Mouse (Mus musculus) embryonic facial prominence, embryonic 15.5 days (tissue): Measurements from ENCODE around the gene 1110059E24Rik. TPM values are rescaled to one million over a fixed set of nuclear protein-coding genes. Genes with fewer than 3 reads are reported as not detected.

Source experiments
- ATAC-seq: fragments of 200-750 bp; cut with Nextera tagmentation; 2 replicates; pipeline ENCODE4 v1.8.0; 2017; ENCODE audit warnings: low read depth, moderate TSS enrichment; ENCODE audit not compliant: insufficient number of reproducible peaks, low FRiP score, low TSS enrichment
- H3K27ac ChIP-seq: fragments of 300-500 bp; sonication (generic); replicated peaks from 2 replicates; pipeline ENCODE4 v1.5.1; 2015; ENCODE audit warnings: mild to moderate bottlenecking, inconsistent platforms
- H3K27me3 ChIP-seq: fragments of 300-500 bp; sonication (generic); 2 replicates; pipeline ENCODE4 v1.6.1; 2015; ENCODE audit warnings: inconsistent platforms
- H3K36me3 ChIP-seq: fragments of 300-500 bp; sonication (generic); 2 replicates; pipeline ENCODE4 v1.6.1; 2015; ENCODE audit warnings: mild to moderate bottlenecking, inconsistent platforms
- H3K4me1 ChIP-seq: fragments of 300-500 bp; sonication (generic); 2 replicates; pipeline ENCODE4 v1.6.1; 2015; ENCODE audit warnings: inconsistent platforms
- H3K4me2 ChIP-seq: fragments of 300-500 bp; sonication (generic); replicated peaks from 2 replicates; pipeline ENCODE4 v1.6.1; 2015; ENCODE audit warnings: mild to moderate bottlenecking, inconsistent platforms
- H3K4me3 ChIP-seq: fragments of 300-500 bp; sonication (generic); replicated peaks from 2 replicates; pipeline ENCODE4 v1.5.1; 2015; ENCODE audit warnings: mild to moderate bottlenecking, inconsistent platforms
- H3K9ac ChIP-seq: fragments of 300-500 bp; sonication (generic); 2 replicates; pipeline ENCODE4 v1.6.1; 2015; ENCODE audit warnings: inconsistent platforms
- H3K9me3 ChIP-seq: fragments of 300-500 bp; sonication (generic); replicated peaks from 2 replicates; pipeline ENCODE4 v1.6.1; 2016; ENCODE audit warnings: inconsistent platforms
- WGBS: fragments of 180-500 bp; shearing (Covaris S2); methylation state at CpG from one replicate; pipeline ENCODE4 v1.1.7; 2015; 5-methylcytosine and 5-hydroxymethylcytosine counted together
- polyA plus RNA-seq: library from polyadenylated mRNA; unstranded; fragments of >200 nt; fragmentation: Nextera tagmentation; extraction: Ambion mirVana; gene quantifications from 2 replicates; pipeline ENCODE4 v1.2.1, GENCODE M21; 2015

1110059E24Rik gene
- polyA plus RNA-seq, 1 experiment from 2014 or later: 46.4 TPM

DNA sequence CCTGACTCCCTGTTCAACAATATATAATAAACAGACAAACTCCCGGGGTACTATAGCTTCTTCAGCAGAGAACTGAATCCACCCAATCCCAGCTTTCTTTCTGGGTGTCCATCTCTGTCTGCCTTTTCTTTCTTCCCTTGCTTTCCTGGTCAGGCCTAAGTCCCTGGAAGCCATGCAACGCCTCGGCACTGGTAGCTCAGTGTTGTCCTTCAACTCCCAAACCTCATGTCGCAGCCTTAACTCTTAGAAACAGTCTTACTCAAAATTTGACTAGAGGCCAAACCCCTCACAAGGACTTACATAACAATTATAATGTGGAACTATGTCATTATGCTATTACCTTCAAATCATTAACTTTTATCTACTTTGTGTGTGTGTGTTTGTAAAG is 28.6 kb downstream of the 1110059E24Rik start:
- ATAC-seq: no peak
- Histone ChIP-seq H3K4me3 (no peak overlapping the region), H3K36me3 (no peaks in the 10 kb centered on the region)

DNA sequence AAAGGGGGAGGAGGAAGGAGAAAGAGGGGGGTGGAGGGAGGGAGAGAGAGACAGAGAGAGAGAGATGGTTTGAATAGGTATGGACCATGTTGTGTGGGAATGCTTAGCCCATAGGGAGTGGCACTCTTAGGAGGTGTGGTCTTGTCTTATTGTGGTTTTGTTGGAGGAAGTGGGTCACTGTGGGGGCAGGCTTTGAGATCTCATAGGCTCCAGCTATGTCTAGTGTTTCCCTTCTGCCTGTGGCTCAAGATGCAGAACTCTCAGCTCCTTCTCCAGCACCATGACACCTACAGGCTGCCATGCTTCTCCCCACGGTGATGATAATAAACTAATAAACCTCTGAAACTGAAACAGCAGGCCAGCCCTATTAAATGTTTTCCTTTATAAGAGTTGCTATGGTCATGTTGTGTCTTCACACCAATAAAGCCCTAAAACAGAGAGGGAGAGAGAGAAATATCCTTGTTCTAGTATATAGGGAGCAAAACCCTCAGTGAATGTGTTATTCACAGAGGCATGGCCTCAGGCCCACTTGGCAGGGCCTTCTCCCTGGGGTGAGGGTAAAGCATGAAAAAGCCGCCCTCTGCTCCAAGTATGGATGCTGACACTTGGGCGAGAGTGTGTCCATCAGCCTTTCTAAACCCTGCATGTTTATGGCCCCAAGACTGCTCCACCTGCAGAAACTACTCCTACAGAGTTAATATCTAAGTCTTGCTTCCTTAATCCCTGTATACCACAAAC is 29.2 kb downstream of the 1110059E24Rik start:
- Histone ChIP-seq H3K27ac (no peak overlapping the region), H3K4me1 (no peaks in the 10 kb centered on the region), H3K9ac (no peak overlapping the region), H3K36me3 (no peaks in the 10 kb centered on the region), H3K4me3 (no peak overlapping the region), H3K27me3 (no peaks in the 10 kb centered on the region), H3K9me3 (no peaks in the 10 kb centered on the region), H3K4me2 (no peak overlapping the region)
- no peak for ATAC-seq
- 81% methylated on average over 3 of the region's 3 CpGs for WGBS

More for the DNA sequence above, 28.6 kb downstream of the 1110059E24Rik start:
- no peaks in the 10 kb centered on the region for H3K9me3 ChIP-seq
- H3K4me2 ChIP-seq: no peak overlapping the region
- H3K27ac ChIP-seq: no peak overlapping the region
- no peaks in the 10 kb centered on the region for H3K27me3 ChIP-seq
- 87% methylated on average over 4 of the region's 4 CpGs for WGBS
- H3K9ac ChIP-seq: no peak overlapping the region
- H3K4me1 ChIP-seq: no peaks in the 10 kb centered on the region

DNA sequence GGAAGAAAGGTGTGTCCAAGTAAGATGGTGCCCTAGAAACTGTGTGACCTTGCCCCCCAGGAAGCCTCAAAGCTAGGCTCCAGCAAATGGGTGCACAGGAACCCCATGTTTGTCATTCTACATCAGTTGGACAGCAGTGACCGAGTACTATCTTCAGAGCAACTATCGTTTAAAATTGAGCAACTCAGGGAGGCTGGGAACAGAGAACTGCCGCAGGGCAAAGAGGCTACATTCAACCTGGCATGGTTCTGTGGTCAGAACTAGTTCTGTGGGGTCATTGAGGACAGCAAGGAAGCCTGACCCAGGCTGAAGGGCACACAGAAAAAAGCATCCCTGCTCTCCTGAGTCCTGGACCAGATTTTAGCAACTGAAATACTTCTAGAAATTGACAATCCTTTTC is 37.0 kb downstream of the 1110059E24Rik start:
- no peaks in the 10 kb centered on the region for H3K9me3 ChIP-seq
- ATAC-seq: no peak
- WGBS: 90% methylated on average over 3 of the region's 3 CpGs
- H3K4me3 ChIP-seq: no peak overlapping the region
- no peaks in the 10 kb centered on the region for H3K4me1 ChIP-seq
- H3K36me3 ChIP-seq: peaks cover 4% of the 10 kb centered on the region; the same call in 1 of the 2 replicates
- H3K9ac ChIP-seq: no peak overlapping the region
- no peak overlapping the region for H3K4me2 ChIP-seq
- no peak overlapping the region for H3K27ac ChIP-seq
- H3K27me3 ChIP-seq: no peaks in the 10 kb centered on the region

DNA sequence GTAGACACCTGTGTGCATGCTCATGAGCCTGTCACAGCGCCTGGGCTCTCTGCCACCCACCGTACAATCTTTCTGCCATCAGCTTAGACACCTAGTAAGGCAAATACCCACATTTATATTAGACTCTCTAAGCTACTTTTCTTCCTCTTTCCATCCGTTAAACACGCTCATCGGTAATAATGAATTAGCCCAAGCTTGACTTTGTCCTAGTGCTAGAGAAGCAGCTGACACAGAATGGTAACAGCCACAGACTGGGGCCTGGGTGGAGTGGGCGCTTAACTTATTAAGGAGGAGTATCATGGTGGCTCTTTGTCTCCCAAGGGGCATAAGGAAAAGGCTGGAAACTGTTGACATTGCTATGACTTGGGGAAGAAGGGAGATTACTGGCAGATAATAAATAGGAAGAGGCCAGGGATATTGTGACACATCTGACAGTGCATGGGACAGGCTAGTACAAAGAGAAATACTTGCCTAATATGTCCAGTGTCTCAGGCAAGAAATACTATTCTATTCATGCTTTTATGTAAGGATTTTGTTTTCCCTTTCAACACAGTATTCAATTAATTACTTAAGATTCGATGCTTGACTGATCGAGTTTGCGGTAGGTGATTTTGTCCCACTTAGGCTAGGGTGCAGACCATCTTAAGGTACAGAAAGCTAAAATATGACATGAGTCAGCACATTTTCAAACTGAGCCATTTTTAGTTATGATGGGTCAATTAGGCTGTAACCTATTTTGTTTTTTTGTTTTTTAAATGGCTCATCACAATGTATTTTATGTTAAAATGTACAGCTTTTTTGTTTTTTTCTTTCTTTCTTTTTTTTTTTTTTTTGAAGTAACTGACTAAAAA is 40.8 kb downstream of the 1110059E24Rik start:
- Histone ChIP-seq H3K9me3 (no peaks in the 10 kb centered on the region), H3K36me3 (no peaks in the 10 kb centered on the region), H3K27me3 (no peaks in the 10 kb centered on the region), H3K4me3 (no peak overlapping the region), H3K27ac (no peak overlapping the region), H3K9ac (no peak overlapping the region), H3K4me2 (no peak overlapping the region), H3K4me1 (no peaks in the 10 kb centered on the region)
- no peak for ATAC-seq
- WGBS: 87% methylated on average over 9 of the region's 9 CpGs

DNA sequence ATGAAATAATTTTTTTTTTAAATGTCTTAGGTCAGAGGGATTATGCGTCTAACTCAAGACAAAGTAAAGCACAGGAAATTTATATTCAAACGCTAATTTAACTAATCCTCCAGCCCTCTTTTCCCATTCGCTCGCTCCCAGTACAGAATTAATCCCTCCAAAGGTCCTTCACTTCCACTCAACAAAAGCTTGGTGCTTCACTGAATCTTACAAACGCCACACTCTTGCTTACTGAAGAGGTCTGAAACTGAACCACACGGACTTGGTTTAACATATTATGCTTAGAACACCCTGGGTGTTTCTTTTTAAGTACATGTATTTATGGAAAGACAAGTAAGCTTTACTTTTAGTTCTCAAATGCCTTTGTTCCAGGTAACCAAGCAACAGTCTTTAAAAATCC is 41.5 kb downstream of the 1110059E24Rik start:
- H3K9ac ChIP-seq: no peak overlapping the region
- no peaks in the 10 kb centered on the region for H3K27me3 ChIP-seq
- no peaks in the 10 kb centered on the region for H3K4me1 ChIP-seq
- H3K27ac ChIP-seq: no peak overlapping the region
- H3K4me3 ChIP-seq: no peak overlapping the region
- no peaks in the 10 kb centered on the region for H3K9me3 ChIP-seq
- ATAC-seq: no peak
- 50% methylated on average over 6 of the region's 6 CpGs for WGBS
- H3K36me3 ChIP-seq: no peaks in the 10 kb centered on the region
- H3K4me2 ChIP-seq: no peak overlapping the region

DNA sequence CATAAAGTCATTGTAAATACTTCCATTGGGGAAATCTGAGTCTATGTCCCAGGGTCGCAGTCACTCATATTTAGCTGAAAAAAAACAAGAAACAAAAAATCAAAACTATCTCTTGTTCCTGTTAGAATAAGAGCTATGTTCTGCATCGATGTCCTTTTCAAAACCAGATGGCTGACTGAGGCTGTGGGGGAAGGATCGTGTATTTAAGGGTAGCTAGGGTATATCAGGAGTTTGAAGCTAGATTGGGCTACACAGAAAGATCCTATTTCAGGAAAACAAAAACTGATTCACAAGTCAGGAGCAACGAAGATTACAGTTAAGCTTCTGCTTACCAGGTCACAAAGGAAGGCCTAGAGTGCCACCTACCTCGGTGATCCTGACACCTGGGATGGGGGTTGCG is 42.5 kb downstream of the 1110059E24Rik start:
- no peaks in the 10 kb centered on the region for H3K9me3 ChIP-seq
- no peak overlapping the region for H3K4me3 ChIP-seq
- H3K9ac ChIP-seq: no peak overlapping the region
- no peaks in the 10 kb centered on the region for H3K27me3 ChIP-seq
- no peak for ATAC-seq
- no peaks in the 10 kb centered on the region for H3K36me3 ChIP-seq
- no peaks in the 10 kb centered on the region for H3K4me1 ChIP-seq
- H3K4me2 ChIP-seq: no peak overlapping the region
- no peak overlapping the region for H3K27ac ChIP-seq
- WGBS: 59% methylated on average over 6 of the region's 6 CpGs

DNA sequence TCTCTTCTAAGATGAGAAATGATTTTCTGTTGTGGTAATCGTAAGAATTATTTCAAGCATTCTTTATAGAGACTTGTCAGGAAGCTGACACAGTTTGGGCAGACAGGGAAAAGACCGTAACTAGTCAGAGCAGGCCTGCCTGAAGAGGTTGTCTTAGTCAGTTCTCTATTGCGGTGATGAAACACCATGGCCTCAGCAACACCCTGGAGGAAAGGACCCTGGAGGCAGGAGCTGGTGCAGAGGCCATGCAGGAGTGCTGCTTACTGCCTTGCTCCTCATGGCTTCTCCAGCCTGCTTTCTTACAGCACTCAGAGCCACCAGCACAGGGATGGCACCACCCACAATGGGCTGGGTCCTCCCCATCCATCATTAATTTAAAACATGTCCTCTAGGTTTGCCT is 47.5 kb downstream of the 1110059E24Rik start:
- Histone ChIP-seq H3K9ac (no peak overlapping the region), H3K36me3 (no peaks in the 10 kb centered on the region), H3K27ac (no peak overlapping the region), H3K4me2 (no peak overlapping the region), H3K27me3 (no peaks in the 10 kb centered on the region), H3K4me1 (no peaks in the 10 kb centered on the region), H3K4me3 (no peak overlapping the region), H3K9me3 (no peaks in the 10 kb centered on the region)
- ATAC-seq: no peak
- WGBS: 69% methylated on average over 3 of the region's 3 CpGs

DNA sequence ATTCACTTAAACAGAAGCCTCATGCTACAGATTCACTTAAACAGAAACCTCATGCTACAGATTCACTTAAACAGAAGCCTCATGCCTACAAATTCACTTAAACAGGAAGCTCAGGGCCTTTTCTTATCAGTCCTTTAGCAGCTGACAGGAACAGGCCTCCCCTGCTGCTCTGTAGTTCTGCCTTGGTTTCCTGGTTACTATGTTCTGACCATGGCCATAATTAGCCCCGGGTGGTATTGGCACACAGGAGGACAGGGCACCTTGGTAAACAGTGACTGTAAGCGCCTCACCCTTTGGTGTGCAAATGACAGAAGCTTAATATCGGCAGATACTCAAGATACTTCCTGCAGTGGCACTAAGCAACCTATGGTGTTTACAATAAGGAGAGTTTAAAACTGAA is 48.9 kb downstream of the 1110059E24Rik start:
- Histone ChIP-seq H3K36me3 (no peaks in the 10 kb centered on the region), H3K4me2 (no peak overlapping the region), H3K4me1 (peaks cover 9% of the 10 kb centered on the region; the same call in 1 of the 2 replicates), H3K4me3 (no peak overlapping the region), H3K9me3 (no peaks in the 10 kb centered on the region), H3K9ac (no peak overlapping the region), H3K27me3 (no peaks in the 10 kb centered on the region), H3K27ac (no peak overlapping the region)
- no peak for ATAC-seq
- 70% methylated on average over 3 of the region's 3 CpGs for WGBS

DNA sequence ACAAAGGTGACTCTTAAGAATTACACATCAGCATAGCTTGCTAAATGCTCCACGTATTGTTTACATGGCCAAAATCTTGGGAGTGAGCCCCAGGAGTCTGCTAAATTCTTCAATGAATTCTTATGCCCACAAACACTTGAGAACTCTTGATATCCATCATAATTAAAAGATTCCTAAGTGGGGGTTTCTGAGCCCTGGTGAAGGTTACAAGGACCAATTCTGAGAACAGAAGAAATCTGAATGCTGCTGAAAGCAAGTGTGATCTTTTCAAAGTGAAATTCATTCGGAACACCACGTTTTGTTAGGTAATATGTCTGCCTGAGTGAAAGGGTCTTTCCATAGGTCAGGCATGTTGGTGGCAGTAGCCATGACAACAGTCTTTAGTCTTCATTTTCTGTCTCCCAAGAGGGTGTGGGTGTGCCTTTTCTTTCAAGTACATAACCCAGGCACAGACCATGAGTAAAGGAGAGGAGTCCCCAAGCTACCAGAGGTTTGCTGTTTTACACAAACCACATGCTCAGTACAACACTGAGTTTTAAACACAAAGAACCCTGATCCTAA is 51.2 kb downstream of the 1110059E24Rik start:
- no peak overlapping the region for H3K9ac ChIP-seq
- 47% methylated on average over 3 of the region's 3 CpGs for WGBS
- ATAC-seq: no peak

DNA sequence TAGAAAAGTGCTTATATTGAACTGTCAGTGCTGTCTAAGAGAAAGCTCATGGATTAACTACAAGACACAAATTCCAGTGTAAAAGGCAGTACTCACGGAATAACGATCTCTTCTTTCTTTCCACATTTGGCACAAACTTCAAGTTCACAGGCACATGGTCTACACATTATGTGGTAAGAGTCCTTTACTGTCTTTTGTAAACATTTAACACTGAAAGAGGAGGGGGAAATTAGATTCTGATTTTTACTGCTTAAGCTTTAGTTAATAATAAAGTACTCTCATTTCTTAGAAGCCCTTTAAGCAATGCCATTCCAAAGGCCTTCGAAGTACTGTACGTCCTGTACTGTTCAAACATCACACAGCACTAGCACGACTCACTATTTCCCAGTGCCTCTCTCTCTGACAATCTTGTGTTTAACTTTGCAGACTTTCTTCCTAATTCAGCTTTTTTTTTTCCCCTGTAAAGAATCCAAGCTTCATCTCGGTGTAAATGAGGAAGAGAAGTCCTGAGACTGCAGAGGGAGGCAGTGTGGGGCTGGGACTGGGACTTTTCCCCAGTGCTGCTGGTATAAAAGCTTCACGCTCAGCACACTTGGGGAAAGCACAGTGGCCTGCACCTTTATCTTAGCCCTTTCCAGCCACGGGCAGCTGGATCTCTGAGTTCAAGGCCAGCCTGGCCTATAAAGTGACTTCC is 54.0 kb downstream of the 1110059E24Rik start:
- Histone ChIP-seq H3K4me3 (no peak overlapping the region), H3K36me3 (peaks cover 16% of the 10 kb centered on the region), H3K27ac (0 out of 2 replicates have a peak overlapping the region, but pooled peaks have one; percentile 34), H3K27me3 (no peaks in the 10 kb centered on the region), H3K4me1 (peaks cover 9% of the 10 kb centered on the region; the same call in 1 of the 2 replicates), H3K9me3 (no peaks in the 10 kb centered on the region), H3K9ac (no peak overlapping the region), H3K4me2 (no peak overlapping the region)
- ATAC-seq: no peak
- 58% methylated on average over 8 of the region's 8 CpGs for WGBS

More for the DNA sequence above, 51.2 kb downstream of the 1110059E24Rik start:
- Histone ChIP-seq H3K36me3 (peaks cover 4% of the 10 kb centered on the region; the same call in 1 of the 2 replicates), H3K9me3 (no peaks in the 10 kb centered on the region), H3K4me2 (no peak overlapping the region), H3K4me3 (no peak overlapping the region), H3K27ac (no peak overlapping the region), H3K4me1 (peaks cover 9% of the 10 kb centered on the region; the same call in 1 of the 2 replicates), H3K27me3 (no peaks in the 10 kb centered on the region)

DNA sequence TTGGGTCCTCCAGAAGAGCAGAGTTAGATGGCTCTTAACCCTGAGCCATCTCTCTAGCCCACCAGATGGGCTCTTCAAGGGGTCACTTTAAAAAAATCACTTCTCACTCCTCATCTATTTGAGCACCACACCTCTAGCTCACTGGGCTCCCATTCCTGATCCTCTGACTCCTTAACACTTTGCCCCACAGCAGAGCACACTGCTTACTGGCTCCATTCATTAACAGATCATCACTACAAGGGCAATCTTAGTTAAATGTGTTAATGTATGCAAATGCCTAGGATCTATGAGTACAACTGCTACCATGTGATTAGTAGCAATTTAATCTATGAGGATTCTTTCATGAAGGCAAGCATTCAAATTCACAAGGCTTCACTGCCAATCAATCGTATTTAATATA is 58.1 kb downstream of the 1110059E24Rik start:
- Histone ChIP-seq H3K4me1 (peaks cover 9% of the 10 kb centered on the region; the same call in 1 of the 2 replicates), H3K27me3 (no peaks in the 10 kb centered on the region), H3K9me3 (no peaks in the 10 kb centered on the region), H3K4me3 (no peak overlapping the region), H3K4me2 (no peak overlapping the region), H3K36me3 (peaks cover 16% of the 10 kb centered on the region), H3K9ac (no peak overlapping the region), H3K27ac (no peak overlapping the region)
- no peak for ATAC-seq
- WGBS: 92% methylated on average over 1 of the region's 1 CpGs
